13 mouse cellular contexts compared by ENCODE assay signal in the genomic region with DNA sequence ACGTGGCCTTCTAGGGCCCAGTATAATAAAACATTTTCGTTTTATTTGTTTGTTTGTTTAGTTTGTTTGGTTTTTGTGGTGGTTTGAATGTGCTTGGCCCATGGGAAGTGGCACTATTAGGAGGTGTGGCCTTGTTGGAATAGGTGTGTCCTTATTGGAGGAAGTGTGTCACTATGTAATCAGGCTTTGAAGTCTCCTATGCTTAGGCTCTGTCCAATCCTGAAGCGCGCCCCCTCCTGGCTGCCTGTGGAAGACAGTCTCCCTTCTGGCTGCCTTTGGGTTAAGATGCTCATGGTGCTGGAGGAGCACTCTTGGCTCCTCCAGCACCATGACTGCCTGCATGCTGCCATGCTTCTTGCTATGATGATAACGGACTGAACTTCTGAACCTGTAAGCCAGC. TPM values are rescaled to one million over a fixed set of nuclear protein-coding genes. Genes with fewer than 3 reads are reported as not detected.
DNase-seq lines count a peak whose midpoint lies in the region; ATAC-seq and TF ChIP-seq lines count a peak whose summit lies in the region.
"Had no signal": no experiment of that assay in that cellular context is flagged by ENCODE, and none has a peak within 500 bp of the region (broad histone marks: within the 10 kb centered on the region; RNA-seq: fewer than 3 reads in every experiment).

No protein-coding gene starts in this region.

- DNase-seq in cerebellum, postnatal 10 days, result peak; percentile 24 to 29
- DNase-seq in cerebellum, postnatal 4 days (ENCODE audit: low spot score in 2 of 2), result no peak
- DNase-seq in liver (peak; percentile 19), ZHBTc4 (ENCODE audit: low read depth, low spot score) (peak; percentile 82)
- DNase-seq in liver, embryonic 11.5 days (ENCODE audit: low spot score), result no peak
- DNase-seq in left cerebral cortex, adult 2 months (ENCODE audit: extremely low spot score in 1 of 2, low spot score in 2 of 2), result no peak
- DNase-seq in urinary bladder, adult 18-20 months (ENCODE audit: low spot score in 2 of 2), result no peak
- DNase-seq: cerebellum, adult 8-10 months had no signal

- no peak overlapping the region for H3K4me2 ChIP-seq in liver, embryonic 11.5 days
- H3K4me2 ChIP-seq: heart, embryonic 13.5 days; intestine, embryonic 15.5 days had no signal

- H3K4me1 ChIP-seq in liver, embryonic 11.5 days (replicated peaks; ENCODE audit: control insufficient read depth, insufficient read depth, low read length), result no peaks in the 10 kb centered on the region
- peaks cover 16% of the 10 kb centered on the region; the same call in 1 of the 2 replicates for H3K4me1 ChIP-seq in small intestine, adult 2 months (ENCODE audit: control insufficient read depth, insufficient read depth, insufficient read length, low read length)
- H3K4me1 ChIP-seq: intestine, embryonic 15.5 days had no signal

- H3K9ac ChIP-seq in liver, embryonic 11.5 days (ENCODE audit: low read depth, low read length), result no peak overlapping the region
- H3K9ac ChIP-seq: heart, embryonic 13.5 days; intestine, embryonic 15.5 days had no signal

- no peak for TF ChIP-seq POLR2A in small intestine, adult 2 months (IDR thresholded peaks at IDR 0.05; ENCODE audit: low read depth, low read length)

- WGBS in liver, embryonic 11.5 days, result 68% methylated on average over 5 of the region's 5 CpGs
- 66% methylated on average over 5 of the region's 5 CpGs for WGBS in small intestine, adult 2 months

- ATAC-seq in liver, embryonic 11.5 days (replicated peaks; ENCODE audit: low FRiP score), result no peak
- ATAC-seq: activated CD4-positive, CD25-positive, alpha-beta regulatory T cell, adult 4 months; intestine, embryonic 15.5 days had no signal

- H3K9me3 ChIP-seq in liver, embryonic 11.5 days (ENCODE audit: control insufficient read depth, low read length), result no peaks in the 10 kb centered on the region
- H3K9me3 ChIP-seq: heart, embryonic 13.5 days; intestine, embryonic 15.5 days had no signal

- TF ChIP-seq CTCF in small intestine, adult 2 months (IDR thresholded peaks at IDR 0.05; ENCODE audit: extremely low read depth, insufficient read length, insufficient replicate concordance, low read depth, low read length), result 0 out of 2 replicates have a peak, but pooled peaks have one; percentile 10
- TF ChIP-seq CTCF in left cerebral cortex, adult 2 months (IDR thresholded peaks at IDR 0.05), result no peak; the same call in 1 of the 2 replicates

- H3K27ac ChIP-seq in liver, embryonic 11.5 days (ENCODE audit: low read depth, low read length), result no peak overlapping the region
- H3K27ac ChIP-seq in small intestine, adult 2 months (ENCODE audit: insufficient read depth, low read depth, low read length), result peak overlapping the region; percentile 57
- H3K27ac ChIP-seq in left cerebral cortex, adult 2 months, result no peak overlapping the region
- H3K27ac ChIP-seq: heart, embryonic 13.5 days; intestine, embryonic 15.5 days; macrophage had no signal

- H3K4me3 ChIP-seq in liver, embryonic 11.5 days (ENCODE audit: low read depth, low read length), result no peak overlapping the region
- no peak overlapping the region for H3K4me3 ChIP-seq in small intestine, adult 2 months (ENCODE audit: low read depth, low read length)
- no peak overlapping the region for H3K4me3 ChIP-seq in left cerebral cortex, adult 2 months
- H3K4me3 ChIP-seq: heart, embryonic 13.5 days; intestine, embryonic 15.5 days had no signal

- intact Hi-C loops in left cerebral cortex, adult 2 months (cut with DNase I), result no loop called here

- no peaks in the 10 kb centered on the region for H3K36me3 ChIP-seq in liver, embryonic 11.5 days (ENCODE audit: control insufficient read depth, insufficient read depth, low read length)
- no peaks in the 10 kb centered on the region for H3K36me3 ChIP-seq in small intestine, adult 2 months (ENCODE audit: control insufficient read depth, insufficient read depth, low read length)
- H3K36me3 ChIP-seq: heart, embryonic 13.5 days; intestine, embryonic 15.5 days had no signal

- H3K27me3 ChIP-seq in liver, embryonic 11.5 days (replicated peaks; ENCODE audit: control insufficient read depth, insufficient read depth, low read length), result no peaks in the 10 kb centered on the region
- H3K27me3 ChIP-seq in small intestine, adult 2 months (ENCODE audit: control insufficient read depth, insufficient read depth, low read length), result no peaks in the 10 kb centered on the region
- H3K27me3 ChIP-seq: heart, embryonic 13.5 days; intestine, embryonic 15.5 days had no signal

RNA-seq across cellular contexts. Expression of a gene that starts 5.9 kb away (rescaled TPM):
- 4.4 and 5.1 TPM in 2 replicates for polyA plus RNA-seq in liver, embryonic 11.5 days (2014; fragmentation: Nextera tagmentation; extraction: Ambion mirVana)
- 0.37 and 0.71 TPM in 2 replicates for polyA plus RNA-seq in small intestine, adult 2 months (2012; rRNA removed)
- under 1 TPM; 0.19 to 0.25 TPM for total RNA-seq in left cerebral cortex, adult 2 months (2021)
- polyA plus RNA-seq: activated CD4-positive, CD25-positive, alpha-beta regulatory T cell, adult 4 months had no signal

RNA-seq across cellular contexts. Expression of a gene that starts 36.7 kb away (rescaled TPM):
- 53.7 and 53.9 TPM in 2 replicates for polyA plus RNA-seq in liver, embryonic 11.5 days (2014; fragmentation: Nextera tagmentation; extraction: Ambion mirVana)
- 0.96 and 11.3 TPM in 2 replicates for polyA plus RNA-seq in small intestine, adult 2 months (2012; rRNA removed)
- under 1 TPM; 0.16 TPM for total RNA-seq in left cerebral cortex, adult 2 months (2021)
- polyA plus RNA-seq: macrophage had no signal

RNA-seq across cellular contexts. Expression of a gene that starts 46.5 kb away (rescaled TPM):
- 22.4 and 24.2 TPM in 2 replicates for polyA plus RNA-seq in liver, embryonic 11.5 days (2014; fragmentation: Nextera tagmentation; extraction: Ambion mirVana)
- 4.1 and 10.9 TPM in 2 replicates for polyA plus RNA-seq in small intestine, adult 2 months (2012; rRNA removed)
- 10 to 100 TPM; 20.8 to 22.3 TPM for total RNA-seq in left cerebral cortex, adult 2 months (2021)

Comparison
In these comparisons a context has a peak if more than half of its experiments do, and no peak if none do; other contexts are left out.
1. DNase-seq: peak in cerebellum, postnatal 10 days (2 of 2), liver (single experiment) and ZHBTc4 (single experiment); none in cerebellum, postnatal 4 days (0 of 2), liver, embryonic 11.5 days (single experiment), left cerebral cortex, adult 2 months (0 of 2) and urinary bladder, adult 18-20 months (0 of 2).